Mouse (Mus musculus) G1E (cell line): ENCODE data around the gene Slco4a1. TPM values are rescaled to one million over a fixed set of nuclear protein-coding genes. Genes with fewer than 3 reads are reported as not detected.
A peak's percentile ranks its signal among the peaks of the same experiment; 100 is the strongest.

Experiments
- ATAC-seq: 2 replicates; pipeline ENCODE4 v1.8.0; 2016; ENCODE audit warnings: mild to moderate bottlenecking; ENCODE audit not compliant: insufficient number of reproducible peaks, poor library complexity, low FRiP score, severe bottlenecking; ENCODE audit errors: extremely low read depth
- DNase-seq: peaks from one replicate; pipeline ENCODE4 v3.0.0; 2012; ENCODE audit warnings: low spot score
- H3K27me3 ChIP-seq: 2 replicates; pipeline ENCODE4 v1.6.1; 2012; ENCODE audit warnings: mild to moderate bottlenecking, low read length, inconsistent platforms; ENCODE audit not compliant: insufficient read depth
- H3K36me3 ChIP-seq: replicated peaks from 2 replicates; pipeline ENCODE3; 2012; ENCODE audit warnings: mild to moderate bottlenecking, inconsistent platforms
- H3K4me1 ChIP-seq: 2 replicates; pipeline ENCODE4 v1.6.1; 2012; ENCODE audit warnings: low read depth, low read length, inconsistent platforms, mixed read lengths; ENCODE audit not compliant: insufficient read depth
- H3K4me3 ChIP-seq: 2 replicates; pipeline ENCODE4 v1.5.1; 2012; ENCODE audit warnings: low read depth, mild to moderate bottlenecking, inconsistent platforms, low read length, moderate library complexity, mixed read lengths
- H3K9me3 ChIP-seq: replicated peaks from 2 replicates; pipeline ENCODE4 v1.6.1; 2012; ENCODE audit warnings: inconsistent platforms
- CTCF ChIP-seq: IDR thresholded peaks from 2 replicates; pipeline ENCODE4 v1.5.1; 2012; ENCODE audit warnings: low read depth, low read length, inconsistent platforms, mixed read lengths
- GATA1 ChIP-seq: IDR thresholded peaks from 2 replicates; pipeline ENCODE4 v1.6.1; 2012; ENCODE audit warnings: borderline replicate concordance, low read length, inconsistent platforms, mixed read lengths
- GATA2 ChIP-seq: IDR thresholded peaks from 2 replicates; pipeline ENCODE4 v1.6.1; 2012; ENCODE audit warnings: low read depth, low read length, inconsistent platforms, borderline replicate concordance
- POLR2AphosphoS5 ChIP-seq: IDR thresholded peaks from 2 replicates; pipeline ENCODE4 v1.6.1; 2012; ENCODE audit warnings: low read depth, low read length, inconsistent platforms; ENCODE audit not compliant: insufficient replicate concordance
- TAL1 ChIP-seq: conservative IDR thresholded peaks from 2 replicates; pipeline ENCODE4 v1.6.1; 2012; ENCODE audit warnings: low read depth, low read length, inconsistent platforms, mixed read lengths
- polyA plus RNA-seq: library from polyadenylated mRNA; stranded (reverse); fragments of >175 nt; gene quantifications from 2 replicates; pipeline ENCODE4 v1.2.3, GENCODE M21; 2012
- total RNA-seq, 2 experiments: library from RNA; stranded (forward) in 1 of 2; stranded (reverse) in 1 of 2; fragments of 200-1000 nt in 1 of 2; fragments of >200 nt in 1 of 2; fragmentation: Nextera tagmentation in 1 of 2; gene quantifications; 2 replicates each; pipeline ENCODE4 v1.2.3; 2014 to 2017

Gene Slco4a1
- total and polyA plus RNA-seq, 3 experiments: 0.11 TPM; not detected in 2

- H3K4me1 ChIP-seq: no peaks in the 10 kb centered on the region
- no peak overlapping the region for H3K4me3 ChIP-seq
- DNase-seq (no peak), ATAC-seq (no peak)
- no peaks in the 10 kb centered on the region for H3K36me3 ChIP-seq
- TF ChIP-seq GATA1: no peak
- TF ChIP-seq POLR2AphosphoS5: no peak
- no peak for TF ChIP-seq GATA2
- TF ChIP-seq CTCF: no peak
- TF ChIP-seq TAL1: no peak
- peaks cover 3% of the 10 kb centered on the region; the same call in 1 of the 2 replicates for H3K27me3 ChIP-seq
- H3K9me3 ChIP-seq: no peaks in the 10 kb centered on the region
These were observed 30.9 kb upstream of the Slco4a1 start for GRCm38 (mm10) chr2:180425115-180425514.

GRCm38 (mm10) chr2:180427073-180427472 lies 29.0 kb upstream of the Slco4a1 start:
- H3K27me3 ChIP-seq: peaks cover 3% of the 10 kb centered on the region; the same call in 1 of the 2 replicates
- H3K4me3 ChIP-seq: no peak overlapping the region
- TF ChIP-seq CTCF (no peak), POLR2AphosphoS5 (no peak), GATA2 (no peak), GATA1 (no peak), TAL1 (no peak)
- DNase-seq (no peak), ATAC-seq (no peak)
- no peaks in the 10 kb centered on the region for H3K36me3 ChIP-seq
- no peaks in the 10 kb centered on the region for H3K9me3 ChIP-seq
- H3K4me1 ChIP-seq: no peaks in the 10 kb centered on the region

- no peak for TF ChIP-seq GATA2
- no peak for TF ChIP-seq GATA1
- no peak for TF ChIP-seq TAL1
- no peak for TF ChIP-seq CTCF
- TF ChIP-seq POLR2AphosphoS5: no peak
- H3K4me3 ChIP-seq: no peak overlapping the region
- H3K36me3 ChIP-seq: no peaks in the 10 kb centered on the region
- H3K4me1 ChIP-seq: 0 out of 2 replicates have a peak, but pooled peaks cover 2% of the 10 kb centered on the region
- ATAC-seq: no peak
- H3K27me3 ChIP-seq: peaks cover 3% of the 10 kb centered on the region; the same call in 1 of the 2 replicates
- H3K9me3 ChIP-seq: no peaks in the 10 kb centered on the region
- no peak for DNase-seq
These were observed 27.7 kb upstream of the Slco4a1 start for GRCm38 (mm10) chr2:180428331-180428730.

GRCm38 (mm10) chr2:180430648-180431047 lies 25.4 kb upstream of the Slco4a1 start:
- Histone ChIP-seq H3K9me3 (no peaks in the 10 kb centered on the region), H3K27me3 (peaks cover 3% of the 10 kb centered on the region; the same call in 1 of the 2 replicates), H3K4me1 (0 out of 2 replicates have a peak, but pooled peaks cover 2% of the 10 kb centered on the region), H3K36me3 (no peaks in the 10 kb centered on the region), H3K4me3 (no peak overlapping the region)
- TF ChIP-seq POLR2AphosphoS5: no peak
- no peak for TF ChIP-seq CTCF
- TF ChIP-seq GATA1: no peak
- TF ChIP-seq TAL1: no peak
- ATAC-seq (no peak), DNase-seq (no peak)

DNA sequence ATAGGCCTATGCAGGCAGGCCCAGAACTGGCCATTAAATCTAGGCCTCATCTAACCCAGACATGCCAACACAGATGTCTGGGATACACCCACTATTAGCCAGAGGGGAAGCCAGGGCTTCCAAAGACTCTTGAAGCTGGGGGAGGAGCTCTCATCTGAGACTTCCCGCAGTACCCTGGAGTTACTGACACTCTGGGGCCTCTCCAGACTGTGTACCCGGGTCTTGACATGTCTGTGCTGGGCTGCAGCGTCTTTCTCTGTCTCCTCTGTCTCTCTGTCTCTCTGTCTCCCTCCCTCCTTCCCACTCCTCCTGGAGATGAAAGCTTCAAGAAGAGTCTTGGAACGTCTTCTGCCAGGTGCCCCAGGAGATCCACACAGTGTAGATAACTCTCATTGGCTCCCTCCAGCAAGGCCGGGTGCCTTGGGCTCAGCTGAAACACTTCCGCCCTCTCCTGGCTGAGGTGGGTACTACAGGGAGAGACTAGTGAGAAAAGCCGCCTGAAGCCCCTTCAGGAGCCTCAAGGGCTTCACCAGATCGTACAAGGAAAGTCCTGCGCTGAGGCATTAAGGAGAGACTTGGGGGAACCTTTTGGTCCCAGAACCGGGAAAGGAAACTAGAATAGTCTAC lies 23.9 kb upstream of the Slco4a1 start:
- DNase-seq (peak; percentile 65), ATAC-seq (peak; percentile 45; the same call in 1 of the 2 replicates)
- H3K4me1 ChIP-seq: 0 out of 2 replicates have a peak, but pooled peaks cover 2% of the 10 kb centered on the region
- H3K27me3 ChIP-seq: peaks cover under 1% of the 10 kb centered on the region; the same call in 1 of the 2 replicates
- no peaks in the 10 kb centered on the region for H3K36me3 ChIP-seq
- H3K4me3 ChIP-seq: no peak overlapping the region
- no peak for TF ChIP-seq GATA2
- TF ChIP-seq CTCF: peak; percentile 79
- TF ChIP-seq GATA1: no peak
- no peak for TF ChIP-seq POLR2AphosphoS5
- no peaks in the 10 kb centered on the region for H3K9me3 ChIP-seq

- H3K4me3 ChIP-seq: no peak overlapping the region
- DNase-seq (no peak), ATAC-seq (no peak)
- no peaks in the 10 kb centered on the region for H3K36me3 ChIP-seq
- no peaks in the 10 kb centered on the region for H3K27me3 ChIP-seq
- H3K4me1 ChIP-seq: 0 out of 2 replicates have a peak, but pooled peaks cover 2% of the 10 kb centered on the region
- TF ChIP-seq GATA2: no peak
- no peak for TF ChIP-seq GATA1
- no peak for TF ChIP-seq POLR2AphosphoS5
- TF ChIP-seq TAL1: no peak
- TF ChIP-seq CTCF: no peak
- H3K9me3 ChIP-seq: no peaks in the 10 kb centered on the region
These were observed 23.3 kb upstream of the Slco4a1 start for GRCm38 (mm10) chr2:180432751-180433150.
